Mouse (Mus musculus) frontal cortex, postnatal 25 days (tissue): Measurements from ENCODE around the gene Spns2.

Experiments used
- DNase-seq, 2 experiments: peaks; one replicate each; pipeline ENCODE4 v3.0.0; 2022; ENCODE audit warnings: low spot score in 2 of 2

Gene Spns2

GRCm38 (mm10) chr11:72411093-72411921 lies 78.4 kb downstream of the Spns2 start, which contains the start of gene Smtnl2:
Gene Smtnl2 (minus strand): TSS chr11:72411713.
- peak; percentile 15 to 18 for DNase-seq

- DNase-seq = no peak
Observed at GRCm38 (mm10) chr11:72410521-72411092, 79.1 kb downstream of the Spns2 start.

GRCm38 (mm10) chr11:72409649-72410385 lies 79.9 kb downstream of the Spns2 start:
- DNase-seq = no peak

GRCm38 (mm10) chr11:72408451-72409170 lies 81.1 kb downstream of the Spns2 start:
- DNase-seq = no peak

- DNase-seq = no peak
Observed at GRCm38 (mm10) chr11:72407574-72407973, 82.1 kb downstream of the Spns2 start.

GRCm38 (mm10) chr11:72407081-72407480 lies 82.6 kb downstream of the Spns2 start:
- DNase-seq = no peak

GRCm38 (mm10) chr11:72406079-72406675 lies 83.5 kb downstream of the Spns2 start:
- DNase-seq = no peak

- no peak for DNase-seq
Observed at GRCm38 (mm10) chr11:72405532-72405931, 84.2 kb downstream of the Spns2 start.

- DNase-seq = no peak
Observed at GRCm38 (mm10) chr11:72402969-72403368, 86.7 kb downstream of the Spns2 start.

GRCm38 (mm10) chr11:72402017-72402416 lies 87.7 kb downstream of the Spns2 start:
- no peak for DNase-seq
